ENCODE assay signal across 8 mouse cellular contexts in genomic region chr15:99474576-99474926, GRCm38 (mm10). TPM values are rescaled to one million over a fixed set of nuclear protein-coding genes. Genes with fewer than 3 reads are reported as not detected.
DNase-seq lines count a peak whose midpoint lies in the region; ATAC-seq and TF ChIP-seq lines count a peak whose summit lies in the region.

TSS of gene Bcdin3d (minus strand) at chr15:99474730.

- 0 out of 2 replicates have a peak, but pooled peaks have one; percentile 33 for TF ChIP-seq POLR2A in liver, adult 2 months (IDR thresholded peaks at IDR 0.05; ENCODE audit: extremely low read depth, insufficient read depth, low read length)
- peak; percentile 69 for TF ChIP-seq POLR2A in myocyte (IDR thresholded peaks at IDR 0.05; ENCODE audit: insufficient read length, low read depth)

- WGBS in embryonic facial prominence, embryonic 15.5 days, result under 1% methylated on average over 26 of the region's 26 CpGs
- 1% methylated on average over 26 of the region's 26 CpGs for WGBS in heart, embryonic 11.5 days (ENCODE audit: insufficient replicate concordance)
- under 1% methylated on average over 26 of the region's 26 CpGs for WGBS in kidney, embryonic 15.5 days
- WGBS in liver, adult 2 months, result under 1% methylated on average over 26 of the region's 26 CpGs

- ATAC-seq in embryonic facial prominence, embryonic 15.5 days (ENCODE audit: insufficient number of reproducible peaks, low FRiP score, low TSS enrichment, low read depth), result peak; percentile 84
- ATAC-seq in heart, embryonic 11.5 days (replicated peaks; ENCODE audit: insufficient number of reproducible peaks, low FRiP score, low TSS enrichment), result peak; percentile 78
- peak; percentile 83 for ATAC-seq in kidney, embryonic 15.5 days (replicated peaks; ENCODE audit: low FRiP score)

- H3K27ac ChIP-seq in embryonic facial prominence, embryonic 15.5 days (replicated peaks), result peak within 1 kb of the TSS; percentile 96
- peak within 1 kb of the TSS; percentile 94 for H3K27ac ChIP-seq in heart, embryonic 11.5 days (ENCODE audit: low read depth, low read length)
- H3K27ac ChIP-seq in kidney, embryonic 15.5 days, result peak within 1 kb of the TSS; percentile 93
- peak within 1 kb of the TSS; percentile 22; the same call in 1 of the 2 replicates for H3K27ac ChIP-seq in liver, adult 2 months (replicated peaks; ENCODE audit: insufficient read depth, low read depth, low read length)

- peak; percentile 33; the same call in 1 of the 2 replicates for TF ChIP-seq CTCF in liver, adult 2 months (IDR thresholded peaks at IDR 0.05; ENCODE audit: low read depth, low read length)

- peak within 1 kb of the TSS; percentile 84 for H3K4me3 ChIP-seq in embryonic facial prominence, embryonic 15.5 days (replicated peaks)
- peak within 1 kb of the TSS; percentile 71 for H3K4me3 ChIP-seq in heart, embryonic 11.5 days (ENCODE audit: low read depth, low read length)
- peak within 1 kb of the TSS; percentile 73 for H3K4me3 ChIP-seq in kidney, embryonic 15.5 days (replicated peaks)
- H3K4me3 ChIP-seq in liver, adult 2 months (ENCODE audit: insufficient read depth, low read depth, low read length), result peak within 1 kb of the TSS; percentile 71
- peak within 1 kb of the TSS; percentile 76 for H3K4me3 ChIP-seq in myocyte

- H3K36me3 ChIP-seq in embryonic facial prominence, embryonic 15.5 days, result peaks cover 13% of the 10 kb centered on the region
- peaks cover 4% of the 10 kb centered on the region; the same call in 1 of the 2 replicates for H3K36me3 ChIP-seq in heart, embryonic 11.5 days (ENCODE audit: control insufficient read depth, insufficient read depth, low read length)
- peaks cover 13% of the 10 kb centered on the region for H3K36me3 ChIP-seq in kidney, embryonic 15.5 days
- no peaks in the 10 kb centered on the region for H3K36me3 ChIP-seq in liver, adult 2 months (ENCODE audit: control insufficient read depth, insufficient read depth, low read length)
- H3K36me3 ChIP-seq in myocyte (ENCODE audit: control insufficient read depth, insufficient read depth), result no peaks in the 10 kb centered on the region
- no peaks in the 10 kb centered on the region for H3K36me3 ChIP-seq in splenic B cell, adult 2 months (ENCODE audit: control insufficient read depth, insufficient read depth, low read length, poor library complexity, severe bottlenecking)

- H3K9me3 ChIP-seq in embryonic facial prominence, embryonic 15.5 days (replicated peaks), result no peaks in the 10 kb centered on the region
- no peaks in the 10 kb centered on the region for H3K9me3 ChIP-seq in heart, embryonic 11.5 days (replicated peaks; ENCODE audit: control insufficient read depth, low read length)
- H3K9me3 ChIP-seq in kidney, embryonic 15.5 days (replicated peaks), result no peaks in the 10 kb centered on the region

- peak within 1 kb of the TSS; percentile 74 for H3K4me2 ChIP-seq in embryonic facial prominence, embryonic 15.5 days (replicated peaks)
- H3K4me2 ChIP-seq in heart, embryonic 11.5 days, result peak within 1 kb of the TSS; percentile 81
- peak within 1 kb of the TSS; percentile 63 for H3K4me2 ChIP-seq in kidney, embryonic 15.5 days
- H3K4me2 ChIP-seq in myocyte (ENCODE audit: low read depth), result peak within 1 kb of the TSS; percentile 75

- peak; percentile 94 for DNase-seq in A20 (ENCODE audit: low read depth, low spot score)
- peak; percentile 75 to 83 for DNase-seq in adrenal gland, postnatal 4 days (ENCODE audit: low spot score in 2 of 2)
- DNase-seq in liver, adult 2 months (ENCODE audit: extremely low read depth, low read depth, low spot score), result peak; percentile 40
- DNase-seq in splenic B cell, adult 2 months (ENCODE audit: low read depth, low spot score), result peak; percentile 90

- no peaks in the 10 kb centered on the region for H3K27me3 ChIP-seq in embryonic facial prominence, embryonic 15.5 days
- no peaks in the 10 kb centered on the region for H3K27me3 ChIP-seq in heart, embryonic 11.5 days (ENCODE audit: control insufficient read depth, insufficient read depth, low read length)
- no peaks in the 10 kb centered on the region for H3K27me3 ChIP-seq in kidney, embryonic 15.5 days
- no peaks in the 10 kb centered on the region for H3K27me3 ChIP-seq in liver, adult 2 months (ENCODE audit: control insufficient read depth, insufficient read depth, low read length)
- H3K27me3 ChIP-seq in myocyte (ENCODE audit: control insufficient read depth, insufficient read depth, insufficient read length), result no peaks in the 10 kb centered on the region
- no peaks in the 10 kb centered on the region for H3K27me3 ChIP-seq in splenic B cell, adult 2 months (ENCODE audit: control insufficient read depth, insufficient read depth, low read length, poor library complexity, severe bottlenecking)

- peaks cover 15% of the 10 kb centered on the region for H3K4me1 ChIP-seq in embryonic facial prominence, embryonic 15.5 days
- H3K4me1 ChIP-seq in heart, embryonic 11.5 days (ENCODE audit: control insufficient read depth, insufficient read depth, low read length), result no peaks in the 10 kb centered on the region; the same call in 1 of the 2 replicates
- H3K4me1 ChIP-seq in kidney, embryonic 15.5 days, result peaks cover 32% of the 10 kb centered on the region
- H3K4me1 ChIP-seq in liver, adult 2 months (ENCODE audit: control insufficient read depth, insufficient read depth, low read length), result no peaks in the 10 kb centered on the region; the same call in none of the 2 replicates

- no peaks in the 10 kb centered on the region for H3K79me2 ChIP-seq in liver, adult 2 months (ENCODE audit: control insufficient read depth, insufficient read depth, low read length)
- H3K79me2 ChIP-seq in myocyte (ENCODE audit: control insufficient read depth, insufficient read depth), result peaks cover 12% of the 10 kb centered on the region

- H3ac ChIP-seq in myocyte (ENCODE audit: control insufficient read depth, insufficient read length), result peak within 1 kb of the TSS; percentile 40

- peak within 1 kb of the TSS; percentile 91 for H3K9ac ChIP-seq in embryonic facial prominence, embryonic 15.5 days
- peak within 1 kb of the TSS; percentile 93 for H3K9ac ChIP-seq in heart, embryonic 11.5 days (ENCODE audit: low read depth, low read length)
- H3K9ac ChIP-seq in kidney, embryonic 15.5 days, result peak within 1 kb of the TSS; percentile 81
- H3K9ac ChIP-seq in liver, adult 2 months (ENCODE audit: low read depth, low read length), result peak within 1 kb of the TSS; percentile 67

TF ChIP-seq in myocyte, 11 proteins besides CTCF, POLR2A, EP300 and RAD21:
- TF ChIP-seq USF1 (IDR thresholded peaks at IDR 0.05; ENCODE audit: low read depth) (no peak), E2F4 (IDR thresholded peaks at IDR 0.05; ENCODE audit: insufficient read depth) (peak; percentile 61)
TF ChIP-seq in myocyte: peak in this region for 1.

RNA-seq across cellular contexts. Expression of gene Bcdin3d, which starts in this region (rescaled TPM):
- total RNA-seq in adrenal gland, postnatal 4 days (2021), result 1 to 10 TPM; 7.8 TPM
- polyA plus RNA-seq in embryonic facial prominence, embryonic 15.5 days (2015; fragmentation: Nextera tagmentation; extraction: Ambion mirVana), result 13.1 and 13.4 TPM in 2 replicates
- 11.9 TPM in 2 replicates for polyA plus RNA-seq in heart, embryonic 11.5 days (2014; fragmentation: Nextera tagmentation; extraction: Ambion mirVana)
- polyA plus RNA-seq in kidney, embryonic 15.5 days (2015; fragmentation: Nextera tagmentation; extraction: Ambion mirVana), result 15.6 and 17.3 TPM in 2 replicates
- total RNA-seq in liver, adult 2 months (2014; rRNA removed), result 3.1 and 3.2 TPM in 2 replicates
- polyA plus RNA-seq in liver, adult 2 months (2012; rRNA removed), result 3.1 and 3.6 TPM in 2 replicates
- polyA plus RNA-seq in myocyte (2012; fragmentation: generic; extraction: Trizol), result 11.8 TPM

Comparison
In these comparisons a context has a peak if more than half of its experiments do, and no peak if none do; other contexts are left out.
1. Peak in every context shown above with its lines: DNase-seq, ATAC-seq, H3K4me3 ChIP-seq and H3K27ac ChIP-seq.
2. DNase-seq: peak in every context shown above with its lines; median percentile 94 in A20; 90 in splenic B cell, adult 2 months; 79 in adrenal gland, postnatal 4 days; 40 in liver, adult 2 months.
3. H3K27ac ChIP-seq: peak in every context shown above with its lines; median percentile 96 in embryonic facial prominence, embryonic 15.5 days; 94 in heart, embryonic 11.5 days; 93 in kidney, embryonic 15.5 days; 22 in liver, adult 2 months.